Mouse (Mus musculus) cerebellum, adult 2 months (tissue): ENCODE data around the gene Tcte1. TPM values are rescaled to one million over a fixed set of nuclear protein-coding genes. Genes with fewer than 3 reads are reported as not detected.

Source experiments
- DNase-seq, 2 experiments: peaks; one replicate each; pipeline ENCODE4 v3.0.0; 2021
- H3K27ac ChIP-seq: fragments of 200-500 bp; 2 replicates; pipeline ENCODE4 v1.5.1; 2012; ENCODE audit warnings: low read length, control low read depth, inconsistent platforms; ENCODE audit not compliant: insufficient read depth
- H3K27me3 ChIP-seq: fragments of 200-500 bp; 2 replicates; pipeline ENCODE4 v1.6.1; 2012; ENCODE audit warnings: inconsistent platforms, mild to moderate bottlenecking, low read length, moderate library complexity; ENCODE audit not compliant: control insufficient read depth, insufficient read depth
- H3K4me1 ChIP-seq: fragments of 200-500 bp; 2 replicates; pipeline ENCODE4 v1.6.1; 2011; ENCODE audit warnings: low read length; ENCODE audit not compliant: control insufficient read depth, insufficient read depth
- H3K4me3 ChIP-seq: fragments of 200-500 bp; replicated peaks from 2 replicates; pipeline ENCODE3; 2011; ENCODE audit warnings: mild to moderate bottlenecking, low read depth, low read length, control low read depth; ENCODE audit not compliant: insufficient read depth
- CTCF ChIP-seq: fragments of 200-500 bp; IDR thresholded peaks from 2 replicates; pipeline ENCODE4 v1.5.1; 2011; ENCODE audit warnings: low read depth, mild to moderate bottlenecking, control low read depth, low read length, moderate library complexity, borderline replicate concordance; ENCODE audit not compliant: insufficient read depth
- POLR2A ChIP-seq: fragments of 200-500 bp; IDR thresholded peaks from 2 replicates; pipeline ENCODE4 v1.6.1; 2011; ENCODE audit warnings: low read length, control low read depth, borderline replicate concordance; ENCODE audit not compliant: insufficient read depth
- WGBS: fragments of 180-500 bp; shearing (Covaris S2); methylation state at CpG from one replicate; pipeline ENCODE4 v1.1.7; 2018; 5-methylcytosine and 5-hydroxymethylcytosine counted together
- polyA plus RNA-seq: library from polyadenylated mRNA; depleted of rRNA; stranded (reverse); fragments of >200 nt; gene quantifications from 2 replicates; pipeline ENCODE4 v1.2.3, GENCODE M21; 2012

Tcte1 gene
- polyA plus RNA-seq, 1 experiment = 0.61 TPM

DNA sequence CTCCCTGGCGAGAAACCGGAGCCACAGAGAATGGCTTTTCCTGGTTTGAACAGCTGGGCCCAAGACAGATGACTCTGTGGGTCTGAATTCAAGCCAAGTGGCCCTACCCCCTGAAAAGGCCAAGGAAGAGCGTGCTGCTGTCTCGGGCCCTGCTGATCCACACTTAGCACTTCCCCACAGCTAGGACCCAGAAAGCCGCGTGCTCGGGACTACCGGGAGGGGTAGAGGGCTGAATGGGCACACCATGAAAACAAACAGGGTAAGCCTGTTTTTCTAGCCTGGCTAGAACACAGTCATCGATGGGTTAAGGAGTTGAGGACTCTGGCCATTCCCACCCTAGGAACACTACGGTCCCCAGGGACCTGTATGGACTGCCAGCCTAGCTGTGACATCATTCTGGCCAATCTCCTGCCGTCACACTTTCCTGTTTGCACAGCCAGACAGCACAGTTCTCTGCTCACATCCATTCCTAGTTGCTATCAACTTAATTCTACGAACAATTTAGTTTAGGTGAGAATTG lies 57.8 kb downstream of the Tcte1 start:
- Histone ChIP-seq H3K4me1 (peaks cover 23% of the 10 kb centered on the region), H3K27ac (0 out of 2 replicates have a peak overlapping the region, but pooled peaks have one; percentile 35), H3K4me3 (no peak overlapping the region), H3K27me3 (no peaks in the 10 kb centered on the region)
- TF ChIP-seq CTCF (no peak), POLR2A (no peak)
- DNase-seq = no peak
- WGBS = 29% methylated on average over 12 of the region's 12 CpGs

DNA sequence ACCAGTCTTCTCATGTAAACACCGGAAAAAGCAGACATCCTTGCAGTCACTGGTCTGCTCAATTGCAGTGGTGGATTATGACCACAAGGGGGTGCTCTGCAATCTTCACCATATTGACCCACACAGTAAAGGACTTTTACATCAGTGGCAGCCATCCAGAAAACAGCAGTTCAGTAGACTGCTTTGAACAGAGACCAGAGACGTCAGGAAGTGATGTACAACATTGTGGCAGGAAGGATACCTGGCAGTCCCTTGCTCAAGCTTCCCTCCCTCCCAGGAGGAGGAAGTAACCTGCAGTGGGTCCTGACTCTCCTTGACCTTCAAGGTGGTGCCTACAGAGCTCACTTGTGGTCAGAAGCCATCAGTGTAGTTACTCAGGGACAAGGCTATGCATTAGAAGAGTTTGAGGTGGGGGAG lies 58.3 kb downstream of the Tcte1 start:
- H3K27ac ChIP-seq = no peak overlapping the region
- H3K27me3 ChIP-seq = no peaks in the 10 kb centered on the region
- 5% methylated on average over 2 of the region's 2 CpGs for WGBS

DNA sequence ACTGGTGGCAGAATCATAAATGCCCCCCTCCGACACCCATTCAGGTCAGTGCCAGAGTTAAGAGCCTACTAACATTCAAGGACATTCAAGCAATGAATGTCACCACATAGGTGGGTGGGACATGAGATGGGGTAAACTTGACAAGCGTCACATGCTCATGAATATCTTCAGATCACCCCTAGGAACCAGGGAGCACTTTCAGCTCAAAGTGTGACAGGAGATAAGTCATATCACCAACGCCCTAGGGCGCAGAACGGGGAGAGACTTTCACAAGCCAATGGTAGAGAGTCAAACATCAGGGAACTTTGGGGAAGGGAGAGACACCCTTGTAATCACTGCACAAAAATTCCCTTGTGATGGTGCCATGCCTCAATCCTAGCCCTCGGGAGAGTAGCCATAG lies 59.0 kb downstream of the Tcte1 start:
- Histone ChIP-seq H3K27me3 (no peaks in the 10 kb centered on the region), H3K4me3 (no peak overlapping the region), H3K27ac (no peak overlapping the region), H3K4me1 (peaks cover 23% of the 10 kb centered on the region)
- TF ChIP-seq POLR2A (no peak), CTCF (no peak)
- 94% methylated on average over 6 of the region's 6 CpGs for WGBS
- DNase-seq = no peak

More for the DNA sequence above, 58.3 kb downstream of the Tcte1 start:
- peak; percentile 74 for DNase-seq
- Histone ChIP-seq H3K4me1 (peaks cover 23% of the 10 kb centered on the region), H3K4me3 (no peak overlapping the region)
- no peak for TF ChIP-seq POLR2A
- peak; percentile 71 for TF ChIP-seq CTCF

DNA sequence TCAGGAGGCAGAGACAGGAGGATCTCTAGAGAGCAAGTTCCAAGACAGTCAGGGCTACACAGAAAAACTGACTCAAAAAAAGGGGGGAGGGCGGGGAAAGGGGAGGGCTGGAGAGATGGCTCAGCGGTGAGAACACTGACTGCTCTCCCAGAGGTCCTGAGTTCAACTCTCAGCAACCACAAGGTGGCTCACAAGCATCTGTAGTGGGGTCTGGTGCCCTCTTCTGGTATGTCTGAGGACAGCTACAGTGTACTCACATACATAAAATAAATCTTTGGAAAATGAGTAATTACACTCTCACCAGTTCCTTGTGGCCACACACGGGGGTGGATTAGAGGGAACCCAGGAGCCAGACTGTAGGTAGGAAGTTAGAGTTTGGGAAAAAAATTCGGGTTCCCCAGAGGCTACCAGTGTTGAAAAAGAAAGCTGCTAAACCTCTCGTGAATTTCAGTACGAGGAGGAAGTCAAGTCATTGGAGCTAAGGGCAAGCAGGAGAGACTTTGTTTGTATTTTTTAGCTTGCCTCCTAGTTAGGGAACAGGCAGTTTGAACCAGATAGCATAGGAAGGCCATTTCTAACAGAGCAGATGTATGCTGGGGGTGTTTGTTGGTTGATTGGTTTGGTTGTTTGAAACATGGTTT lies 59.6 kb downstream of the Tcte1 start:
- TF ChIP-seq CTCF (peak; percentile 52; the same call in 1 of the 2 replicates), POLR2A (no peak)
- Histone ChIP-seq H3K27ac (no peak overlapping the region), H3K4me1 (peaks cover 23% of the 10 kb centered on the region), H3K4me3 (no peak overlapping the region), H3K27me3 (no peaks in the 10 kb centered on the region)
- 66% methylated on average over 6 of the region's 6 CpGs for WGBS
- DNase-seq = peak in 1 of 2 experiments; percentile 30

DNA sequence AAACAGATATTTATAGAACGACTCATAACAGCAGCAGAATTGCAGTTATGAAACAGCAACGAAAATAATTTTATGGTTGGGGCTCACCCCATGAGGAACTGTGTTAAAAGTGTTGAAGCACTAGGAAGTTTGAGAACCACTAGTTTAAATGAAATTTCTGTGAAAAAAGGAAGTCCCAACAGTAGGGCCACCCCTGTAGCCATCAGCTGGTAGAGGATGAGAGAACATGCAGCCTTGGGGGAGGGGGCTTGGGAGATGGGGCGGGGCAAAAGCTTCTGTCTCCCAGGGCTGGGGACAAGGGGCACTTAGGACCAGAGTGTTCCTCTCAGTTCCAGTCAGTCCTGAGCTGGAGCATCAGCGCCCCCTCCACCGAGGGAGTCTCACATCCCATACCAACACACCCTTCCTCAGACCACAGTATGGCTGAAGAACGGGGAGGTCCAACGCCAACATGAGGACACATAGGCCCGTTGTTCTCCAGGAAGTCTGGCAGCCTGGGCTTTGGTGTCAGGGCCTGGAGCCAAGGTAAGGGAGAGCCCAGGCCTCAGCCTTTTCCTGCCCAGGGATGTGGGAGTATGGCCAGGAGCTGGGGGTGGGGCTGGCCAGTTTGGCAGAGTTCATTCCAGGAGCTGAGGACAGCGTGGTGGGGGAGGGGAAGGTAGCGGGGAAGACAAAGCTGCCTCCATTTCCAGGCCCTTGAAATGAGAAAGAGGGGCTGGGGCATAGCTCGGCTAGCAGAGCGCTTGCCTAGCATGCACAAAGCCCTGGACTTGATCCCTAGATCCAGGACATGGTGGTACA lies 61.1 kb downstream of the Tcte1 start:
- Histone ChIP-seq H3K27me3 (no peaks in the 10 kb centered on the region), H3K4me1 (peaks cover 31% of the 10 kb centered on the region), H3K27ac (peak overlapping the region; percentile 84), H3K4me3 (no peak overlapping the region)
- TF ChIP-seq POLR2A (no peak), CTCF (no peak)
- WGBS = 15% methylated on average over 12 of the region's 12 CpGs
- DNase-seq = peak; percentile 74 to 79

DNA sequence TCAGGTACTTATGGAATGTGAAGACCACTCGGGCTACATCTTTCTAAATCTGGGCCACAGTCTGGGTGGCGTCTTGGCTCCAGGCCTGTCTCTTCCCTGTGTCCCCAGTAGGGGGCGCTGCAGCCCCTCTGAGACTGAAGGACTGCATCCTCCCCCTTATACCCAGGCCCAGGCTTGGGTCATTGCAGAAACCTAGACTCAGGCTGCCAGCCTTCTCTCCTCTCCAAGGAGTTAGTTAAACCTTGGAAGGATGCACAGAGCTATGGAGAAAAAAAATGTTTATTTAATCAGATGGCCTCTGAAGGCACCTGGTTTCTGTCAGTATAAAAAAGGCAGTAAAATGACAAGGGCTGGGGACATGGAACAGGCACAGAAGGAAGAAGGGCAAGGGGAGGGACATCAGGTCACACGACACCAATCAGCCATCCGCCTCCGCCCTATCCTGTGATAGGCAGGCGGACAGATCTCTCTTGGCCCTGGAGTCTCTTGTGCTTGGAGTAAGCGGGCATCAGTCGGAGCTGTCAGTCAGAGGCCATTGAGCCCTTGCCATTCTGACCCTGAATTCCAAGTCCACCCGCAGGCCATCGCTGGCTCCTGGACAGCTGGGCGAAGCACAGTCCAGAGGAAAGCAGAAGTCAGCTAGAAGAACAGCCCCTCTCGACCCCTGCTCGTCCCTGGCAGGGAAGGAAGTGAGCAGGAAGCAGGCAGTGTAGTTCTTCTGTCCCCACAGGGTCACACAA lies 61.9 kb downstream of the Tcte1 start:
- 22% methylated on average over 14 of the region's 14 CpGs for WGBS
- Histone ChIP-seq H3K27me3 (no peaks in the 10 kb centered on the region), H3K4me3 (no peak overlapping the region), H3K27ac (peak overlapping the region; percentile 84), H3K4me1 (peaks cover 38% of the 10 kb centered on the region)
- DNase-seq = peak; percentile 74 to 78
- TF ChIP-seq CTCF (peak; percentile 81), POLR2A (peak; percentile 19; the same call in 1 of the 2 replicates)

DNA sequence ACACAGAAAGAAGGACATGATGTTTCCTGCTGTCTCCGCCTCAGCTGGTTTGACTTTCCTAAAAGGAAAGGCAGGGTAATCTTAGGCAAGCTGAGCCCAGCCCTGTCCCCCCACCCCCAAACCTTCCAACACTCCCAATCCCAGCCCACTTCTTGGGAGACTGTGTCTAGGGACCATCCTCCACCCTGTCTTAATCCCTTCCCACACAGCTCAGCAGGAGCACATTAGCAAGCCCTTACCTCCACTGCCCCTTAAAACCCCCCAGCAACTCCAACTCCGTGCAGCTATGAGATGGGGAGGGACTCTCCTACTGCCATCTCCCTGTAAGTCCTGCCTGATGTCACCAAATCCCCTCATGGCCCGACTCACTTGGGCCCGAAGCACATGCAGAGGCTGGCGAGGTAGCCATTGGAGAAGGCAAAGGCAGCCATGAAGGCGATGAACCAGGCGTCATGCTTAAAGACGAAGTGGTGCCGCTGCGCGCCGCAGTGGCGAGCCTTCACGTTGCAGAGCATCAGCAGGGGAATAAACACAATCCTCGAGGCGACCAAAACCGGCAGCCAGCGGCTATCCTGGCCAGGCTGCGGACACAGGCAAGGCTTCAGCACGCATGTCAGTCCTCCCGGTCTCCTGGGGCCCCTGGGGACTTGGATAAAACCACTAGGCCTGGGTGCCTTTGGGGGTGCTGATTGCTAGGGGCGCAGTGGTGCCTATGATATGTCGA lies 62.7 kb downstream of the Tcte1 start:
- peaks cover 40% of the 10 kb centered on the region for H3K4me1 ChIP-seq
- TF ChIP-seq POLR2A (no peak), CTCF (no peak)
- peak overlapping the region; percentile 84 for H3K27ac ChIP-seq
- WGBS = 71% methylated on average over 23 of the region's 23 CpGs
- H3K4me3 ChIP-seq = no peak overlapping the region
- H3K27me3 ChIP-seq = no peaks in the 10 kb centered on the region
- peak; percentile 4 to 18 for DNase-seq
